Mouse (Mus musculus) lung, postnatal 0 days (tissue): Measurements from ENCODE around the gene Prss35. TPM values are rescaled to one million over a fixed set of nuclear protein-coding genes. Genes with fewer than 3 reads are reported as not detected.
A peak's percentile ranks its signal among the peaks of the same experiment; 100 is the strongest.

ENCODE experiments used
- ATAC-seq: fragments of 200-750 bp; cut with Nextera tagmentation; 2 replicates; pipeline ENCODE4 v1.8.0; 2017; ENCODE audit warnings: moderate library complexity
- DNase-seq: peaks from one replicate; pipeline ENCODE4 v3.0.0-alpha.2; 2016; ENCODE audit warnings: low spot score
- H3K27ac ChIP-seq: fragments of 300-500 bp; sonication (generic); 2 replicates; pipeline ENCODE4 v1.5.1; 2014; ENCODE audit warnings: antibody characterized with exemption, mild to moderate bottlenecking, low read length, mixed read lengths
- H3K27me3 ChIP-seq: fragments of 300-500 bp; sonication (generic); replicated peaks from 2 replicates; pipeline ENCODE4 v1.6.1; 2014; ENCODE audit warnings: low read length, mixed read lengths; ENCODE audit not compliant: insufficient read depth
- H3K36me3 ChIP-seq: fragments of 300-500 bp; sonication (generic); 2 replicates; pipeline ENCODE4 v1.6.1; 2014; ENCODE audit warnings: low read length, mixed read lengths; ENCODE audit not compliant: insufficient read depth
- H3K4me1 ChIP-seq: fragments of 300-500 bp; sonication (generic); 2 replicates; pipeline ENCODE4 v1.6.1; 2014; ENCODE audit warnings: antibody characterized with exemption, low read depth, low read length, mixed read lengths; ENCODE audit not compliant: insufficient read depth
- H3K4me2 ChIP-seq: fragments of 300-500 bp; sonication (generic); replicated peaks from 2 replicates; pipeline ENCODE4 v1.6.1; 2014; ENCODE audit warnings: low read depth, mild to moderate bottlenecking, low read length, moderate library complexity, mixed read lengths
- H3K4me3 ChIP-seq: fragments of 300-500 bp; sonication (generic); 2 replicates; pipeline ENCODE4 v1.5.1; 2014; ENCODE audit warnings: low read depth, low read length
- H3K9ac ChIP-seq: fragments of 300-500 bp; sonication (generic); replicated peaks from 2 replicates; pipeline ENCODE4 v1.6.1; 2014; ENCODE audit warnings: low read depth, mild to moderate bottlenecking
- H3K9me3 ChIP-seq: fragments of 300-500 bp; sonication (generic); 2 replicates; pipeline ENCODE4 v1.6.1; 2016; ENCODE audit warnings: low read length, mixed read lengths
- CTCF ChIP-seq: IDR thresholded peaks from 2 replicates; pipeline ENCODE4 v1.5.1; 2016; ENCODE audit warnings: antibody characterized with exemption, mild to moderate bottlenecking
- EP300 ChIP-seq: IDR thresholded peaks from 2 replicates; pipeline ENCODE4 v1.6.1; 2016; ENCODE audit warnings: antibody characterized with exemption, mild to moderate bottlenecking, control low read depth
- WGBS: fragments of 180-500 bp; shearing (Covaris S2); extraction: QIAGEN DNeasy Blood & Tissue Kit; methylation state at CpG from one replicate; pipeline ENCODE4 v1.1.7; 2014; 5-methylcytosine and 5-hydroxymethylcytosine counted together
- polyA plus RNA-seq: library from polyadenylated mRNA; unstranded; fragments of >200 nt; fragmentation: Nextera tagmentation; extraction: Ambion mirVana; gene quantifications from 2 replicates; pipeline ENCODE4 v1.2.1, GENCODE M21; 2015

Prss35 gene
- 18.0 and 29.2 TPM in 2 replicates for polyA plus RNA-seq

GRCm38 (mm10) chr9:86742959-86743911 is at the start of gene Prss35:
Gene Prss35, plus strand, starts transcription at chr9:86743649.
- DNase-seq, result peak; percentile 13
- Histone ChIP-seq H3K9ac (no peak within 1 kb of the TSS), H3K27me3 (no peaks in the 10 kb centered on the region), H3K36me3 (no peaks in the 10 kb centered on the region), H3K4me2 (peak within 1 kb of the TSS; percentile 37), H3K9me3 (no peaks in the 10 kb centered on the region), H3K27ac (no peak within 1 kb of the TSS), H3K4me1 (no peaks in the 10 kb centered on the region), H3K4me3 (0 out of 2 replicates have a peak within 1 kb of the TSS, but pooled peaks have one; percentile 5)
- 4% methylated on average over 19 of the region's 19 CpGs for WGBS
- ATAC-seq, result peak; percentile 27; the same call in 1 of the 2 replicates
- no peak for TF ChIP-seq EP300
- TF ChIP-seq CTCF, result peak; percentile 39

GRCm38 (mm10) chr9:86693935-86694334 is 49.5 kb upstream of the Prss35 start:
- no peak overlapping the region for H3K27ac ChIP-seq
- H3K4me1 ChIP-seq, result 0 out of 2 replicates have a peak, but pooled peaks cover 2% of the 10 kb centered on the region
- H3K9me3 ChIP-seq, result no peaks in the 10 kb centered on the region
- H3K4me3 ChIP-seq, result no peak overlapping the region
- whole genome bisulfite sequencing, result 53% methylated on average over 6 of the region's 6 CpGs
- no peak overlapping the region for H3K4me2 ChIP-seq
- no peak for ATAC-seq
- DNase-seq, result peak; percentile 13
- H3K27me3 ChIP-seq, result no peaks in the 10 kb centered on the region
- H3K9ac ChIP-seq, result no peak overlapping the region
- H3K36me3 ChIP-seq, result no peaks in the 10 kb centered on the region
- TF ChIP-seq EP300, result no peak
- no peak for TF ChIP-seq CTCF

- Histone ChIP-seq H3K27me3 (no peaks in the 10 kb centered on the region), H3K4me2 (peak overlapping the region; percentile 17; the same call in 1 of the 2 replicates), H3K4me1 (0 out of 2 replicates have a peak, but pooled peaks cover 2% of the 10 kb centered on the region), H3K9me3 (no peaks in the 10 kb centered on the region), H3K27ac (no peak overlapping the region), H3K4me3 (no peak overlapping the region), H3K9ac (no peak overlapping the region), H3K36me3 (no peaks in the 10 kb centered on the region)
- ATAC-seq, result no peak
- DNase-seq, result no peak
- 94% methylated on average over 7 of the region's 7 CpGs for WGBS
- TF ChIP-seq CTCF, result no peak
- TF ChIP-seq EP300, result no peak
Measured at GRCm38 (mm10) chr9:86694644-86695043, 48.8 kb upstream of the Prss35 start.

- WGBS, result 5% methylated on average over 41 of the region's 56 CpGs
- peak; percentile 61 for ATAC-seq
- Histone ChIP-seq H3K27me3 (no peaks in the 10 kb centered on the region), H3K9ac (peak overlapping the region; percentile 54), H3K9me3 (no peaks in the 10 kb centered on the region), H3K4me3 (peak overlapping the region; percentile 68), H3K36me3 (no peaks in the 10 kb centered on the region), H3K27ac (peak overlapping the region; percentile 77), H3K4me2 (peak overlapping the region; percentile 89), H3K4me1 (0 out of 2 replicates have a peak, but pooled peaks cover 2% of the 10 kb centered on the region)
- DNase-seq, result peak; percentile 47
- TF ChIP-seq EP300, result no peak
Measured at GRCm38 (mm10) chr9:86695199-86695817, 48.1 kb upstream of the Prss35 start.

- ATAC-seq, result peak; percentile 87
- no peaks in the 10 kb centered on the region for H3K36me3 ChIP-seq
- peak; percentile 67 for DNase-seq
- TF ChIP-seq CTCF (no peak), EP300 (no peak)
- 0 out of 2 replicates have a peak, but pooled peaks cover 2% of the 10 kb centered on the region for H3K4me1 ChIP-seq
- WGBS, result 5% methylated on average over 29 of the region's 46 CpGs
- peak within 1 kb of the TSS; percentile 68 for H3K4me3 ChIP-seq
- H3K27me3 ChIP-seq, result no peaks in the 10 kb centered on the region
- H3K4me2 ChIP-seq, result peak within 1 kb of the TSS; percentile 89
- H3K27ac ChIP-seq, result peak within 1 kb of the TSS; percentile 77
- H3K9ac ChIP-seq, result peak within 1 kb of the TSS; percentile 54
- H3K9me3 ChIP-seq, result no peaks in the 10 kb centered on the region
Measured at GRCm38 (mm10) chr9:86695818-86696261, 47.6 kb upstream of the Prss35 start, which contains the start of gene Me1. Gene Me1, minus strand, starts transcription at chr9:86695953.

- Histone ChIP-seq H3K4me2 (no peak overlapping the region), H3K36me3 (no peaks in the 10 kb centered on the region), H3K4me1 (no peaks in the 10 kb centered on the region), H3K9ac (no peak overlapping the region), H3K27ac (peak overlapping the region; percentile 43; the same call in 1 of the 2 replicates), H3K27me3 (no peaks in the 10 kb centered on the region), H3K9me3 (no peaks in the 10 kb centered on the region), H3K4me3 (no peak overlapping the region)
- peak; percentile 26; the same call in 1 of the 2 replicates for ATAC-seq
- WGBS, result 15% methylated on average over 5 of the region's 5 CpGs
- no peak for TF ChIP-seq CTCF
- no peak for DNase-seq
Measured at GRCm38 (mm10) chr9:86701264-86701663, 42.2 kb upstream of the Prss35 start.
